Mouse (Mus musculus): ENCODE measurements around the gene Rgs11.

Rgs11 gene

DNA sequence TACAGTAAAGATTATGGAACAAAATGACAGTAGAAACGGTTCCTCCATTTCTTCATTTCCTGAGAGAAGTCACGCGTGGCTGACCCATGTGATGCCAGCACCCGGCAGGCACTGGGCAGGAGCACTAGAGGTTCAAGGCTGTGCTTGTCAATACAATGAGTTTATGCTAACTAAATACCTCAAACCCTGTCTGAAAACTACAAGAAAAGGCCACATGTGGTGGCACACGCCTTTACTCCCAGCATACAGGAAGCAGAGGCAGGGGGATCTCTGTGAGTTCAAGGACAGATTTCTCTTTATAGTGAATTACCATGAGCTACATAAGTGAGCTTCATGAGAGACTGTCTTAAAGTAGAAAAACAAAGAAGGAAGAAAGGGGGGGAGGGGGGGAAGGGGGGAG, 28.4 kb downstream of the Rgs11 start:
- DNase-seq (ENCODE audit: low spot score in 2 of 2) = no peak

DNA sequence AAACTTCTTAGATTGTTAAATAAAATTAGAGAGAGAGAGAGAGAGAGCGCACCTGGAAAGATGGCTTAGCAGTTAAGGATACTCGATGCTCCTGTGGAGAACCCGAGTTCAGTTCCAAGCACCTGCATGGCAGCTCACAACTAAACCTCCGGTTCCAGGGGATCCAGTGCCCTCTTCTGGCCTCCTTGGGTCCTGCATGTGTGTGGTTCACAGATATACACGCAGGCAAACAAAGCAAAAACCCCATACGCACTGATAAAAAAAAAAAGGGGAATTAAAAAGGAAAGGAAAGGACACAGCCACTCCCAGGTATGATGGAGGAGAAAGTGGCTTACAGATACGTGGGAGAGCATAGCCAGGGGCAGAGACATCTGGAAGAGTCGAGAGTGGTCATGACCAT, 30.1 kb downstream of the Rgs11 start:
- no peak for DNase-seq (ENCODE audit: low spot score in 2 of 2)

DNA sequence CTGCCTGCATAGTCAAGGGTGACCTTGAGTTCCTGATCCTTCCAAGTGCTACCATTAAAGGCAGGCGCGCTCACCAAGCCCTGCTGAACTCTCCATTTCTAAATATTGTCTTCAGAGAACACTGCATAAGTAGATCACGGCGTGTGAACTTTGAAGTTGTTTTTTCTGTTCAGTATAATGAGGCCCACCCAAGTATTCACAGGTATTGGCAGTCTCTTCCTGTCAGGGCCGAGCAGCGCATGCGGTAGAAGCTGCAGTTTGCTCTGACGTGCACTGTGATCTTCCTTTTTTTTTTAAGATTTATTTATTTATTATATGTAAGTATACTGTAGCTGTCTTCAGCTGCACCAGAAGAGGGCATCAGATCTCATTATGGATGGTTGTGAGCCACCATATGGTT, 31.6 kb downstream of the Rgs11 start:
- no peak for DNase-seq (ENCODE audit: low spot score in 2 of 2)

DNA sequence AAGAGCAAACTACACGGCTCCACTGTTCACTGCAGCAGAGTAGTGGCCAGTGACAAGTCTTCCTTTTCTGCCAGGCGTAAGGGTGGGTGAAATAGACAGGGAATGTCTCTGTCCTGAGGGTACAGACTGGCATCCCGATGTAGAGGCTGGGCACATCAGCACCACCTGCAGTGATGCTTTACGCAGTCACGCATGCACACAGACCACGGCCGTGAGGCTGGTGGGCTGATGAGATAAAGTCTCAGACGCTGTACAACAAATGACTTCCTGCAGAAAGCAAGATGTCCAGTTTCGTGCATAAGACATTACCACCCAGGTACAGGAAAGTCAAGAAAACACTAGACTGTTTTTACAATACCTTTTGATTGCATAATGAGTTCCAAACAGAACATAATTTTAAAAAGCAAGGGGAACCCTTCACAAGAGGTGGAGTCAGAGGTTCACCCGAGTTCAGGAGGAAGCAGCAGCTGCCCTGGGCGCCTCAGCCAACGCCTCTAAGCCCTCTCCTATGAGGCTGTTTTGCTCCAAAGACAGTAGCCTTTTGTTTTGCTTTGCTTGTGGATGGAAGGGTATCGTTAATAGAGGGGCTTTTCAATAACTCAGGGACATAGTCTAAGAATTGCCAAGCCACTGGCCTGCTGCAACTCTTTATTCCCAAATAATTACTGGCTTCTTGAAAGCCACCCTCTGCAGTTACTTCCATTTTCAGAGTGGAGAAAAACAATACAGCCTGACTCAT, 32.5 kb downstream of the Rgs11 start:
- DNase-seq (ENCODE audit: low spot score in 2 of 2) = no peak

DNA sequence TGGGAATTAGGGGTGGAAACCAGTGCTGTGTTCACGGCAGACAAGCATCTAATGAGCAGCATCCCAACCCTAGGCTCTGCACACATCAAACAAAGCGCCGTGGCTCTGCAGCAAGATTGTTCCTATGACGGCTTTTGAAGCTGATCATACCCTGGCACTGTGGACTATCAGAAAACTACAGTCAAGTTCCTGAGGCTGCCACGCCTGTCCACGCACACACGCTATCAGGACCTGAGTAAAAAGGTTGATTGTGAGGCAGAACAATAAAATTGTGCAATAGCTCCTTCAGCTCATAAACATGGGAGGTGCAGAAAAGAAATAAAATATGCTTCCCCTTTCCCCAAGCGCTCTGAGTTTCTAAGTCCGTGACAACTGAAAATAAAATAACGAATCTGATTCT, 34.9 kb downstream of the Rgs11 start:
- no peak for DNase-seq (ENCODE audit: low spot score in 2 of 2)

DNA sequence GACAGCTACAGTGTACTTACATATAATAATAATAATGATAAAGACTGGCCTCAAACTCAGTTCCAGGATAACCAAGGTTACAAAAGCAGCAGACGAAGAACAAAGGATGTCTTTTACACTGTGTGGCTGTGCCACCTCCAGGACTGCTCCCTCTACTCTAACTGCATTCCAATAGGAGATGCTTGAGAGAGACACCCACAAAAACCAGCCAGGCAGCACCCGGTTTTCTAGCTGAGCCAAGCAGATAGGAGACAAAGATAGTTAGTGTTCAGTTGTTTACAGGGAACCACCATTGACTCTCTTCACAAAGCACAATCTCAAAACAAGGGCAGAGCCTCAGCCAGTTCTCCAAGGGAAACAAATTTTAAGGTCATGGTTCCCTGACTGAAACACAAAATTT, 36.8 kb downstream of the Rgs11 start:
- DNase-seq (ENCODE audit: low spot score in 2 of 2) = no peak

DNA sequence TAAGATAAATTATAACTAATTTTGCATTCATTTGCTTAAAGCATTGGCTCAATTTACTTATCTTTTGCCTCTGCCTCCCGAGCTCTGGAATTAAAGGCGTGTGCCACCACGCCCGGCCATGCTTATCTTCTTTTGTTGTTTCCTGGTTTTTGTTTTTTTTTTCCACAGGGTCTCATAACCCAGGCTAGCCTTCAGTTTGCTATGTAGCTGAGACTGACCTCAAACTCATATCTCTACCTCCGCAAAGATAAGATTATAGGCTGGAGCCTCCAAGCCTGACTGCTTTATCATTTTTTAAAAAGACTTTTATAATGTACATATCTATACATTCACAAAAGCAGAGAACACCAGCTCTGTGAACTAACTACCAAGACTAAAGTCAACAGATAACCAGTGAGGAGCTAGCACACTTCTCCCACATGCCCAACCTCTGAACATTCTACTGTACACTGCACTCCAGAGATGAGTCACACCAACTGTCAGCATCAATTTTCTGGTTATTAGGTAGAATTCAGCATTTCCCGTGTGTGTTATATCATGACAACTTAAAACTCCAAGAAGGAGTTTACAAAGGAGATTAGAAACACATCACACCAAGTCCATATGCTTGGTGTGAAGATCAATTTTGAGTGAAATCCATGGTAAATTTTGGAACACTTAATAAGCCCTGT, 37.5 kb downstream of the Rgs11 start:
- DNase-seq (ENCODE audit: low spot score in 2 of 2) = no peak

DNA sequence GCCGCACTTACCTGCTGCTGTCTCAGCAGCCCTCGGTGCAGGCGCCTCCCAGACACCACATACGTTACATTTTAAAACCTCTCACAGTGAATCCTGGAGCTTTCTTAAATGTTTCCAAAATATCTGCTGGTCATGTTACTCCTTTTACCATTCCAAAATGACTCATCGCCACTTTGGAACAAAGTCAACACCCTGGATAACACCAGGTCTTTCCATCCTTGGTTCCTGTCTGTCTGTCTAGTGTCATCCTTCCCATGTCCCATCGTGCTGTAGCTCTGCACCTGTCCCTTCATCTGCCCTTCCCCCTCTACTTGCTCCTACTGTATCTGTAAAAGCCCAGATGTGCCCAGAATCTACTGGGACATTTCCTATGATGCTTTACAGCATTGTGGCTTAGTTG, 38.2 kb downstream of the Rgs11 start:
- DNase-seq (ENCODE audit: low spot score in 2 of 2) = no peak

DNA sequence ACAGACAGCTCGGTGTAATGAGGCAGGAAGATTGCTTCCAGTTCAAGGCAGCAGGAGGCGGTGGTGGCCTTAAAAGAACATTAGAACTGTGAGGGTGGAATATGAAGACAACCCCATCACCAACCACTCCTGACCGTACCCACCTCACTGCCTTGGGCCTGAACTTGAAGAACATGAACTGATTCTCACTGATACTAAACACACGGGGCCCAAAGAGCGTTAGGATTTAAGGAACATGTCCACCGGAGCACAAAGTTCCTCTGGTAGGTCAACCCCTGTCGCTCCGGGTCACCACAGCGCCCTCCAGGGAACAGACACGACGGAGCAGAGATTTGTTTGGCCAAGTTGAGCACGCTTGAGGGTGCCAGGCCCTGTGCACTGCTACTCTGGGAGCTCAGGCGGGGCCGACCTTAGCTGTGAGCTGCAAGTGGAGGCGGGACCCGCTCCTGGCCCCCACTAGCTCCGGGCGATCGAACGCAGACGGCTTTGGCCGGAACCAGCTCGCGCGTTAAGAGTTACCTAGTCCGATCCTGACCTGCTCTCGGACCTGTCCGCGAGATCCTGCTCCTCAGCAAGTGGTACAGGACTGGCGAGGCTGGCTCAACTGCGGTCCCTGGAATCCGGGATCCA, 40.8 kb downstream of the Rgs11 start:
- DNase-seq (ENCODE audit: low spot score in 2 of 2) = peak in 1 of 2 experiments; percentile 35

DNA sequence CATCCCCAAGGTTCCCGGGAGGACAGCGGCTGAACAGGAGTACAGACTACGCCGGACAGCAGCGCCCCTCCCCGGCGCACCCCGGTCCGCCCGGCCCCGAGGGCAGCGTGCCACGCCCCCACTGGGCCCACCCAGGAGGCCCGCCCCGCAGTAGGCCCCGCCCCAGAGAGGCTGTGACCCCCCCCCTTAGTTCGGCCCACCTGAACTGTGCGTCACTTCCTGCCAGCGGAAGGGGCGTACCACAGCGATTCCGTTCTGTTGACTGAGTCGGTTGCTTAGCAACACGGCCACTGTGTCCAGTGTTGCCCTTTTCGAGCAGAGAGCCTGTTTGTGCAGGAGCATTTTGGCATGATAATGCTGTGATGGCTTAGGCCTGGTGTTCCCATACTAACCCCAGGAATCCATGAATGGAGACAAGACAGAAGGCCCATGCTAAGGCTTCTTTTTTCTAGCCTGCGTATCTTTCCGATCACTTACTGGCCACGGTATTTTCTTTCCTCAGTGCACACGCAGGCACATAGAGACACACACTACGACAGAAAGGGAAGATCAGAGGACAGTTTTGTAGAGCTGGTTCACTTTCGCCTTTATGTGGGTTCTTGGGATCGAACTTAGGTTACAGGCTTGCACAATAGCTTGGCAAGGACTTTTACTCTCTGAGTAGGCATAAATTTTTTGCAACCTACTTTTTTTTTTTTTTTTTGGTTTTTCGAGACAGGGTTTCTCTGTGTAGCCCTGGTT, 41.5 kb downstream of the Rgs11 start, which contains the start of gene Fam234a:
TSS of gene Fam234a (minus strand) at position 142 of the 741 bp plus-strand sequence.
- peak; percentile 78 to 92 for DNase-seq (ENCODE audit: low spot score in 2 of 2)

DNA sequence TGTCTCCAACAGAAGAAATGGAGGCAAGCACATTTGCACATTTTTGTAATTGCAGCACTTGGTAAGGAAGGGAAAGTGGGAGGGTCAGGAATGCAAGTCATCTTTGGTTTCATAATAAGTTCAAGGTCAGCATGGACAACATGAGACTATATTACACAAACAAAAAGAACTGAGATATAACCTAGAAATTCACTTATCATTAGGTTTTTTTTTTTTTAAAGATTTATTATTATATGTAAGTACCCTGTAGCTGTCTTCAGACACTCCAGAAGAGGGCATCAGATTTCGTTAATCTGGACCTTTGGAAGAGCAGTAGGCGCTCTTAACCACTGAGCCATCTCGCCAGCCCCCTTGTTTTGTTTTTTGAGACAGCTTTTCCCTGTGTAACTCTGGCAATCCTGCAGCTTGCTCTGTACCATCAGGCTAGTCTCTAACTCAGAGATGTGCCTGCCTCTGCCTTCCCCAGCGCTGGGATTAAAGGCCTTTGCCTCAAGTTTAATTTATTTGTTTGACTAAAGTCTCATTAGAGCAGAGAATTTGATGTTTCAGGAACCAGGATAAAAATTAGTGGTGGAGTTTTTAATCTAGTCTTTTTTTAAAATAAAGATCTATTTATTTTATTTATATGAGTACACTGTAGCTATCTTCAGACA, 49.3 kb downstream of the Rgs11 start:
- DNase-seq (ENCODE audit: low spot score in 2 of 2) = no peak

DNA sequence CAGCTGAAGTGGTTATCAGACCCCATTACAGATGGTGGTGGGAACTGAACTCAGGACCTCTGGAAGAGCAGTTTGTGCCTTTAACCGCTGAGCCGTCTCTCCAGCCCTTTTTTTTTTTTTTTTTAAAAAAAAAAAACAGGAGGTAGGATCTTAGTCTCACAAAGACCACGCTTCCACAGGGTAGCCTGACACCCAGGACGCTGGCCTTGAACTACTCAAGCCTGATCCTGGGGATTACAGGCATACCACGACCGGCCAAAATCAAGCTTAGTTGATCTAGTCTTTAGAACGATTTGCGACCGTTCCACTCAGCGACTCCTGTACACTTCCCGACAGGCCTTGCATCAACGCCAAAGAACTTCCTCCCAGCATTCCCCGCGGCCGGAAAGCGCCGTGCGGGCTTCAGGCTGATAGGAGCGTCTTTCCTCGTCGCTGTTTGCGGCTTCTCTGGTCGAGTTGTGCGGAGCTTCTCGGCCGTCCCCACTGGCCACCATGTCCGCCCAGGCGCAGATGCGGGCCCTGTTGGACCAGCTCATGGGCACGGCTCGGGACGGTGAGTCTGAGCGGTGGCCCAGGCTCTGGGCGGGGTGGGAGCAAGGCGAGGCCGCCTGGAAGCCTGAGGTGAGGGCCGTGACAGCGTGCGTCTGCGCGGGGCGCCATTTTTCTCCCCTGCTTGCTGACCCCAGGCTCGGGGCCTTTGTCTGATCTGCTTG, 49.9 kb downstream of the Rgs11 start, which contains the start of gene Luc7l:
TSS of gene Luc7l (plus strand) at position 358 of the 713 bp plus-strand sequence.
- DNase-seq (ENCODE audit: low spot score in 2 of 2) = peak; percentile 84 to 92

DNA sequence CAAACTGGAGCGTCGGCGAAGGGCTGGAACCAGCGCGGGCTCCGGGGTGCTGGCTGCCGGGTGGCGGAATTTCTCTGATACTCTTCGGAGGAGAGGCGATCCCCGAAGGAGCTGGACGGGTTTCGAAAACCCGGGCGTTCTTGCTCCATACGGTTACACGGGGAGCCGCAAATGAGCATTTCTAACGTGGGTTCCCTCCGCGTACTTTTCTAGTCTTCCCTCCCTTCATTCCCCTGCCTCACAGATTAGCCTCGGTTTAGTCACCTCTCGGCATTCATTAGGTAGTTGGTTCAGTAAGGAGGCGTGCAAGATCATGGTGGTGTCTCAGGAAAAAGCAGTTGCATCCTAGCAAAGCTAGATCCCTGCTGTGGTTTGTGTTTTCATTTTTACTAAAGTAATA, 50.6 kb downstream of the Rgs11 start:
- DNase-seq (ENCODE audit: low spot score in 2 of 2) = no peak

DNA sequence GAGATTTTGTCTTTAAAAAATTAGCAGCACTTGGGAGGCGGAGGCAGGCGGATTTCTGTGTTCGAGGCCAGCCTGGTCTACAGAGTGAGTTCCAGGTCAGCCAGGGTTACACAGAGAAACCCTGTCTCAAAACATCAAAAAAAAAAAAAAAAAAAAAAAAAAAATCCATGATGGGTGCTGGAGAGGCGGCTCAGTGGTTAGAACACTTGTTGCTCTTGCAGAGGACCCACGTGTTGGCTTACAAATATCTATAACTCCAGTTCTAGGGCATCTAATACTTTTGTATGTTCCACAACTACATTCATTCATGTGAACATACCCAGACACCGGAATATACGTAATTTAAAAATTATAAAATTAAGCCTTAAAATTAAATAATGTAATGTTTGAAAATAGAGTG, 52.6 kb downstream of the Rgs11 start:
- DNase-seq (ENCODE audit: low spot score in 2 of 2) = no peak
